Mouse (Mus musculus): ENCODE data around the gene Siah1a.

Gene Siah1a

DNA sequence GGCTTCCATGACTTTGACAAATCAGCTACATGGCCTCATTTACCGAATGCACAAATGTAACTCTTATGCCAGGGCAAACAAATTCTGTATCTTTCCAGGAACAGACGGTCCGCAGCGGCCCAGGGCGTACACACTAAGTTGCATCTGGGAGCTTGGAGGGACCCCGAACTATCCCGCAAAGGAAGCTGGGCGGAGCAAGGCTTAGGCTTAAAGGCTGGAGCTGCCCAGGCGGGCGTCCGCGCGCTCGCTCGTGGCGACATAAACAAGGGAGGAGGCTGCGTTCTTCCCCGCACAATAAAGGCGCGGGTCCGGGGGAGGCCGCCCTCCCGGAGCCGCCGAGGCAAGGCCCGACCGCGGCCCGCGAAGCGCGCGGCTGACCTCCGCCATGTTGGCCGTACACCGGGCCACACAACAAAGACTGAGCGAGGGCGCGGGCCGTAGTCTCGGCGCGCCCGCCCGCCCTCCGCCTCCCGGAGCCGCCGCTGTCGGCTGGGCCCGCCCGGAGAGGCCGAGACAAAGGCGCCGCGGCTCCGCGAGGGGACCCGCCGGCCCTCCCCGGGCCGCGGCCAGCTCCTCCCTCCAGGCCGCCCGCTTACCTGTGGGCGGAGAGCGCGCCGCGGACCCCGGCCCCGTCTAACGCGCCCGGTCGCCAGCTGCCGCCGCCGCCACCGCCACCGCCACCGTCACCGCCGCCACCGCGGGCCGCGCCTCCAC lies at the start of gene Siah1a, which contains the start of gene Gm10638:
TSS of gene Siah1a (minus strand) at position 714 of the 714 bp plus-strand sequence.
TSS of gene Gm10638 (plus strand) at position 479 of the 714 bp plus-strand sequence.
- peak; percentile 67 for DNase-seq

DNA sequence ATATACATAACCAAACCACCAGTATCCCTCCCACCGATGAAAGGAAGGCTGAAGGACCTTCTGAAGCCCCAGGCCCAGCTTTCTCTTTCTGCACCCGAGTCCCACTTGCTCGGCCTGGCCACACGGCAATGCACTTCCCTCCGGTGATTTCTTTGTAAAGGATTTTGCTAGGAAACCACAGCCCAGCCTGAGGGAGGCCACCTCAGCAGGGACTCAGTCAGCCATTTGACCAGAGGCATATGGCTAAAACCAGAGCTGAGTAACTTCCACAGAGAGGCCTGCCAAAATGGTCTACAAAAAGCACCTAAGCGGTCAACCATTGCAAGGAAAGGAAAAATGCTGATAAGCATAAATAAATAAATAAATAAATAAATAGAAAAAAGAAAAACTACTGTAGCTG lies 49.0 kb upstream of the Siah1a start:
- DNase-seq: no peak

DNA sequence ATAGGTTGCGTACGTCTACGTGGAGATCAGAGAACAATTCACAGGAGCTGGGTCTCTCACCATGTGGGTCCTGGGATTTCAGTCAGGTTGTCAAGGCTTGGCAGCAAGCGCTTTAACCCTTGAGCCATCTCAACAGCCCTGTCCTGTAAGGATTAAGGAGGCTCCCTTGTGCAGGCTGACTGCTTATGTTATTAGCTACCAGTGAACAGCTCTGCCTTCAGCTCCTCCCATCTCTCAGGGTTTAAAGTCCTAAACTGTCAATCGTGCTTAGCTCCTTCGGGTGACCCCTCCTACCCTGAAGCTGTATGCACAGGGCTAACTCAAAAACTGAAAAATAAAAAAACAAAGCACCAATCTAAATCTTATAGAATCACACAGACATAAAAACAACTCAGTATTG lies 45.8 kb upstream of the Siah1a start:
- no peak for DNase-seq

DNA sequence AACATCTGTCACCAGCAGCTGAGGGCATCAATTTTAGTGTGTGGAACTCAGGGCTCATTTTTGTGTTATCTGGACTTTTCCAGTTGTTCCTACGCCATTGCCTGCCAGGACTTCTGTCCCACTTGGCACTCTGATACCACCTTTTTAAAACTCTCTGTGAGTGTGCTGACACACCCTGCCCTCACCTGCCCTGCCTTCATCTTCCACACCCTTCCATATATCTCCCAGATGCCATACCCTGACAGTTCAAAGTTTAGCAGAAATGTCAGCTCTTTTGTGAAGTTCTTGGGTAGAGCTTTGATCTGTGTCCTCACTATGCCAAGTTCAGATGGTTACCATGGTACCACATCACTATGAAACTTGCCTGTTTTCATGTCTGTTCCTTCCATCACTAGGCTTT lies 43.8 kb upstream of the Siah1a start:
- DNase-seq: no peak

DNA sequence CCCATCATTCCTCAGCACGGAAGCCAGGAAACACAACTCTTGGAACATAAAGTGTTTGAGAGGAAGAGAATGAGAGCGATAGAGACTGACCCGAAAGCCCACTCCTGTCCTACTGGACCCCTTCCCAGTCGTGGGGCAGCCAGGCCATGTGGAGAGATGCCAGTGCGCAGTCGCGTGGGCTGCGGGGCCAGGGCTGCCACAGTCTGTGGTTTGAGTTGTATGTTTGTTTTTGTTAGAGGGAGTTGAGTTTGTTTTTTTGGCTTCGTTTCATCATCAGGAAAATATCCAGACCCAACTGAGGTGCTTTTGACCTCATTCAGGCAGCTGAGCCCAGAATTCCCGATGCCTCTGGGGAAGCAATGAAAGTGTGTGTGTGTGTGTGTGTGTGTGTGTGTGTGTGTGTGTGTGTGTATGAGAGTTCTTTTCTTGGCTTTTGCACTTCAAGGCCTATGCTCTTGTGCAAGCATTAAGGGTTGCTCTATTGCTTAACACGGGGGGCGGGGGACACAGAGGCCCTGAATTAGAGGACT lies 42.2 kb upstream of the Siah1a start:
- no peak for DNase-seq

DNA sequence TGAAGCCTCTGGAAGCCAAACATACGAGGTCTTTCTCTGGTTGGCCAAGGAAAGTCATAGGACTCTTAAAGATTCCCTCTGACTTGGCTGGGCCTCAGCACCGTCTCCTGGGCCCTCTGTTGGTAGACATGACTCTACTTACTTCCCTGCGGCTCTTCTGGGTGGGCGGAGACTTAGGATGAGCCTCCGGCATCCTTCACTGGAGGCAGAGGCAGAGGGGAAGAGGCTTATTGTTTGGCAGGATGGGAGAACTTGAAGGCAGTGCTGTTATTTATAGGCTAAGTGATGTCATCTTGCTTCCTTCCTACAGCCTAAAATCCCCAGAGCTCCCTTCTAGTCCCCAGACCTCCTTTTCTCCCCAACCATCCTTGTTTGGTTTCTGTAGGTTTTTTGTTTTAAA lies 40.8 kb upstream of the Siah1a start:
- DNase-seq: no peak

DNA sequence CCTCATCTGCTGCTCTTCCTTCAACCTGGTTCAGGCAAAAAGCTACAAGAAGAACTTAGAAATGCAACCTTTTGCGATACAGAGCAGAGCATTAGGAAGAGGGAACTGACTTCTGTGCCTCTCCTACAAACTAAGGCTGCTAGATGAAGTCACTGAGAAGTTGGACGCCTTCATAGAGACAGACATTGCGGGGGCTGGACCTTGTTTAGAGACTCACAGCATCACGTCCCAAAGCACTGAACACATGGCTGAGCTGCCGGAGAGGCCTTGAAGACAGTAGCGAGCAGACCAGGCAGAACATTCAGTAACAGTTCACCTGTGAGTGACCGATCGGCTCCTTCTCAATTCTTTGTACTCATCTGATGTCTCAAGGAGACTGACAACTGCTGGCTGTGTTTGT lies 35.4 kb upstream of the Siah1a start:
- no peak for DNase-seq

DNA sequence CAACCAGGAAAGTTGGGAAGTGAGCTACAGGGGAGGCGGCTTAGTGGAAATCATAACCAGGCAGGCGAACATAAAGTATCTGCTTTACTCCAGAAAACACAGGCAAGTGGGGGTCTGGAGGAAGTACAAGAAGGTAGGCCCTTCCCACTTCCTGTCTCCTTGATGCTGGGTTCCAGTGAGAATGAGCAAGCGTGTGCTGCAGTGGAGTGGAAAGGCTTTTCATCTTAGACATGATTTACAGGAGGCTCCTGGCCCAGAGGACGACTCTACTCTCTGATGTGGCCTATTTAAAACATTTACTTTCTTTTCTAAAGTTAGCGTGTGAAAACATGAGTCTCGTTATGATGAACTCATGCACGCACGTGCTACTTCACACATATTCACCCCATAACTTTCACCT lies 33.5 kb upstream of the Siah1a start:
- DNase-seq: no peak

DNA sequence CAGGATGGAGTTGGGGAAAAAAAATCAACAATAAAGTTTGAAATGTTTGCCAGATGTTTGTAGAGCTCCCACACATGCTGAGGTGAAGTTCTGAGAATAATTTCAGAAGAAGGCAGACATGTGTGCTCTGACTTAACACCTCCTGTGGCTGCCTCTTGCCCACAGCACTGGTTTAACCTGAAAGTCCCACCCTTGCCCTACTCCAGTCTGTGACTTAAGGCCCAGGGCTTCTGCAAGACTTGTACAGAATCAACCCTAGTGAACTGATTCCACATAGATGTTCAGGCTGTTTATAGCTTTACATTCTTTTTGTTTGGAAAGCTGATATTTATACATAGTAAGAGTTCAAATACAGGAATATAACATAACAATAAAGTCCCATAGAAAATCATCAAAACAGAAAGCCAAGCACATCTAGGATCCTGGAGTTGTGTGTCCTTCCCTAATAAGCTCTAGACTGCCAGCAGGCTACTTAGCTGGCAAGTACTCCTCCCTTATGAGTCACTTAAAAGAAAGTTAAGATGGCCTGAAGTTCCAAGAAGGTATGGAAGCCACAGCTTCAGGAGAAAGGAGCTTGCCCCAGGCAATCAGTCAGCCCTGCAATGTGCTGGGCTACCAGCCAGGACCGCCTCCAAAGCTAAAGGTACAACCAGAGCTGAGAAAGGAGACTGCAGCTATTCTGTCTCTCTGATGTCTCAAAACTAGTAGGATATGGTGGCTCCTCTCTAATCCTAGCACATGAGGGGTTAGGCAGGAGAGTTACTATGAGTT lies 24.4 kb upstream of the Siah1a start:
- DNase-seq: no peak

DNA sequence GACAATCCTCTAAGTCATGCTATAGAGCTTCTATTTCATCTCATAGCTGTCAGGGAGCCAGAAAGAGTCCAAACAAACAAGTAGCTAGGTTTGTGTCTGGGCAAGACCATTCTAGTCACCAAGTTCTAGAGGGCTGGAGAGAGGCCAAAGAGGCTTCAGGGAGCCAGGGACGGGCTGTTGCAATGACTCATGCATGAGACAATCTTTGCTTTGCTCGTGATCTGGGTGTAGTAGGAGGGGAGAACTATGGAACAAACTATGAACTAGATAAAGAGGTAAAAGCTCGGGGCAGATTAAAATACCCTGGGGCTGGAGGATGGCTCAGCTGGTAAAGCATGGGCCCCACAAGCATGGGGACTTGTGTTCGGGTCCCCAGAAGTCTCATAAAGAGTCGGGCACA lies 22.8 kb upstream of the Siah1a start:
- no peak for DNase-seq

DNA sequence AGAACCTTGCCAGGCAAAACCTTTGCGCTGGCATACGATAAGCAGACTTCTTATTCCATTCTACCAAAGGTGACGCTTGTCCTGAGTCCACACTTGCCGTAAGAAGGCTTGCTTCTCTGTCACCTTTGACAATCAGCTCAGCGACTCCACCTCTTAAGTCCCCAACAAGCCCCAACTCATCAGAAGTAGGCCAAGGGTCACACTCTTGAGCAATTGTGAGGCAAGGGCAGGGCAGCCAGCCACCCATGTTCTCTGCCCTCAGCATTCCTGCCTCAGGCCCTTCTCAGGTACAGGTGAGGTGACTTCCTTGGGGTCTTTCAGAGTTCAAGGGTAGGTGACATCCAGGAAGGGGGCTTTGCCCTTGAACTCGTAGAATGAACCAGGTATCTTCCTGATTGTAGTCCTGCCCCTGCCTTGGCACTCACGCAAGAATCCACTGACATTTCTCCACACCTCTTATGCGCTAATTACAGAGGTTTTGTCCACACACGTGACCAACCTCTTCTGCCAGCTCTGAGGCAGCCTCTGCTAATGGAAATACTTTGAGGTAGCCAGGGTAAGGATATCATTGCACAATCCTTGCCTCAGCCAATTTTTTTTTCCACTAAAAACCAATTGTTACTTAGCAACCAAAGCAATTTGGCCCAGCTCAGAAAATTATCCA lies 20.9 kb upstream of the Siah1a start:
- no peak for DNase-seq

DNA sequence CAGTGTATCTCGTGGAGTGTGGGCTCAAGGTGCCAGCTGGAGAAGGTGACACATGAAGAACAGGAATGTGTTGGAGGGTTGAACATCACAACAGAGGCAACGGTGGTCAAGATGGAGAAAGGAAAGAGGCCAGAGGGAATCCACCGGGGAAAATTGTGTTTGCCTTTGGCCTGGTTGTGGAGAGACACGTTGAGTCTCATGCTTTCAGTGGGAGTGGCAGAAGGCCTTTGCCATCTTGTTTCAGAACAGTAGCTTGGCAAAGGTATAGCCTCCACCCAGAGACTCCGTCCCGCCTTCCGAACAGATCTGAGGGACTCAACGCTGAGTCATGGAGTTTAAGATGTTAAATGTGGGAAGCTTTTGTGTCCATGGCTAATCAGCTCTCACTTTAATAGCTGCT lies 19.9 kb upstream of the Siah1a start:
- no peak for DNase-seq

DNA sequence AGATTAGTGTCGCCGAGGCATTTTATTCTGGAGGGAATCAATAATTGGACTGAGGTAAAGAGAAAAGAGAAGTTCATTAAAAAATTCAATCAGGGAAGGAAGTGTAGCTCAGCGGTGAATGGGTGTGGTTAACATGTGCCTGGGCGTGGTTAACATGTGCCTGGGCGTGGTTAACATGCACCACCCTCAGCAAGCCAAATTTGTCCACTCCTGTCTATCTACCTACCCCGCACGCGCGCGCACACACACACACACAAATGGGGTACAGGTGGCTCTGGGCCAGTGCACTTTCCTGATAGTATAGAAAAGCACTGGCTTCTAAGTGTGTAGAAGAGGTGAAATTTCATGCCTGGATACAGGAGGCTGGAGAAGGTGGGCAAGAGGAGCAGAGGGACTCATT lies 19.4 kb upstream of the Siah1a start:
- no peak for DNase-seq

DNA sequence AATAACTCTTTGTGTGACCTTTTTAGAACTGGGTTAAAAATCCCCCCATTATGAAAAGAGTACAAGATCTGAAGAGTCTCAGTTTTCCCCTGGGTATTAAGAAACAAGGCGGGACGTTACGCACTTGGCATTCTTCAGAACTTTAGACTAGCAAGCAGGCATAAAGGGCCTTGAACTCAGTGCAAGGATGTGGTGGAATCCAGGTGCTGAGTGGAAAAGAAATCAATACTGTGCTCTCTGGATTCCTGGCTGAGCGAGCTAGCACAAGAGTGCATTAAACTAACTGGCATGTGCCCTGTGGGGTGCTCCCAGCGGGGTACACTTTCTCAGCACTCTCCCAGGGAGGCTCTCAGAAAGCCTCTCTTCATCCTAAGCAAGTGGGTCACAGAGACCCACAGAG lies 17.1 kb upstream of the Siah1a start:
- DNase-seq: no peak

DNA sequence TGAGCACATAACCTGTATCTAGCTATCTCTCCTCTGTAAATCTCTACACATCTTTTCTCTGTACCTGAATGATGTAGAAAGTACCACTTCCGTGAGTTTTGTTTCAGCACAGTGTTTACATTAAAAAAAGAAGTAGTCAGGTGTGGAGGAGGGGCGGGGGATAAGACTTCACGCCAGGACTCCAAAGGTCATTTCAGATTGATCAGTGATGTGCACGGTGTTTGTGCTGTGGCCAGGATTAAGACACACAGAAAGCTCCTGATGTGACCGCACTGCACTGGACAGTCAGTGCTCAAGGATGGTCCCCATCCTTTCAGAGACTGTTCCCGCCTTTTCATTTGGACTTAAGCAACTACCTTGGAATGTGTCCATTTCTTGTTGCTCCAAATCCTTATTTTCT lies 15.0 kb upstream of the Siah1a start:
- no peak for DNase-seq

DNA sequence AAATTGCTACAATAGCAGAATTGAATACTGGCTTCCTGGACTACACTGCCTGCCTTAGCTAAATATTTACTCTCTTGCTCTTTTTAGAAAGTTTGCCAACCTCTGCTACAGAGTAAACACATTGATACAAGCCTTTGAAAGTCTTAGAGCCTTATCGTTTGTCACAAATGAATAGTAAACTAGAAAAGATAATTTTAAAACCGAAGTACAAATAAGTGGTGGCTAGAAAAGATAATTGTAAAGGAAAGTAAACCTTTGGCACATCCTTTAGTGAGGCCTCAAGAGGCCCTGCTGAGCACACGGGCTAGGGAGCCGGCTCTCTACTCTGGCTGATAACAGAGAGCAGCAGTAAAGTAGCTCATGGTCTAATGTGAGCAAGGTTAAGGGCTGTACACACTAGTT lies 13.4 kb upstream of the Siah1a start:
- DNase-seq: no peak

DNA sequence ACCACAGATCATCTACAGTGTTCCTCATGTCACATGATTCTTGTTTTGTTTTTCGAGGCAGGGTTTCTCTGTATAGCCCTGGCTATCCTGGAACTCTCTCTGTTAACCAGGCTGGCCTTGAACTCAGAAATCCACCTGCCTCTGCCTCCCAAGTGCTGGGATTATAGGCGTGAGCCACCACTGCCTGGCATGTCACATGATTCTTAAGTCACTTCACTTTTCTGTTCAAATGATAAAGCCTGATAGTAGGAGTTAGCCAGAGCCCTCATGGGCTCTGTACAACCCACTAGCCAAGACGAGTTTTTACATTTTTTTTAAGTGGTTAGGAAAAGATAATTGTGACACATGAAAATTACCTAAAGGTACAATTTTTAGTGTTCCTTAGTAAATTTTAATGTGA lies 12.9 kb upstream of the Siah1a start:
- DNase-seq: no peak

DNA sequence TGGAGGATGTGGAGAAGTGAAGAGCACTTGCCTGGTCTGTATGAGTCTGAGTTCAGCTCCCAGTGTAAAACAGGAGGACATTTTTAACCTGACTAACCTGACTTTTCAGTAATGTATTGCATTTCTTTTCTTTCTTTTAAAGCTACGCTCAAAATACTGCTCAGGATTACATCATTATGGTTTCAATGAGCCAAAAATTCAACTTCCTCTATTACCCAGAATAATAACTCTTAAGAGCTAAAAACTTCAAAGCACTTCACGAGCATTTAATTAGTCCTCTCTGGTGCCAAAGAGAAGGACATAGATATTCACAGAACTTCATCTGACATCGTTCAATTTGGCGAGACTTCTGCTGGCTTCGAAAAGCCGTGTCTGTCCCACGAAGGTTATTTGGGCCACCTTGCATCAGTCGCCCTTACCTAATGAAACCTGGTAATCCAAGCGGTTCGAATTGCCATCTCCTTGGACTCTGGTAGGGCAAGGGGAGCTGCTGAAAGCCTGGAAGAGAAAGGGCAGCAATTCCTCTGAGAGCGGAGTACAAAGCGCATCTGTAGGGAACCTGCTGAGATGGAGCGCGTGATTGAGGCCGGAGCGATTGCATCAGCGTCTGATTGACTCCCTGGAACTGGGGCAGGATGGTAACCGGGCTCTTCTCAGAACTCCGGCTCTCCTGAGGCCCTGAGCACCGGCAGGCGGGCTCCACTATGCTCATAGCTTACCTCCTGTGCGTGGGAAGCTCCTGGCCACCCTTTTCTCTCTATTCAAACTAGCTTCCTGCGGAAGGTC lies 11.4 kb upstream of the Siah1a start:
- DNase-seq: no peak

DNA sequence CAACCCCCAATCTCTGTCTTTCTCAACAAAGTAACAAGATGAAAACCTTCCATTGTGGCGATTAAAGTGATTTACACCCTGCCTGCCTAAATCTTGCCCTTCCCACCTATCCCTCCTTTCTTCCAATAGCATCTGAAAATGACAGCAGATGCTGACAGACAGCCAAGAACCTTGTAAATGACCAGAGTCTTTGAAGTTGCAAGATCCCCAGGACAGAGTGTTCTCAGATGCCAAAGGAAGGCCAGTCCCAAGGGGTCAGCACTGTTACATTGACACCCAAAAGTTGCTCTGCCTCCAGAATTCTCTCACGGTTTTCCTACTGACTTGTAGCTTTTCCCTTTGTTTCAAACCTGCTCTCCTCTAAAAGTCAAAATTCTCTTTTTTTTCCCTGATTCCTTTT lies 4.1 kb upstream of the Siah1a start:
- no peak for DNase-seq

DNA sequence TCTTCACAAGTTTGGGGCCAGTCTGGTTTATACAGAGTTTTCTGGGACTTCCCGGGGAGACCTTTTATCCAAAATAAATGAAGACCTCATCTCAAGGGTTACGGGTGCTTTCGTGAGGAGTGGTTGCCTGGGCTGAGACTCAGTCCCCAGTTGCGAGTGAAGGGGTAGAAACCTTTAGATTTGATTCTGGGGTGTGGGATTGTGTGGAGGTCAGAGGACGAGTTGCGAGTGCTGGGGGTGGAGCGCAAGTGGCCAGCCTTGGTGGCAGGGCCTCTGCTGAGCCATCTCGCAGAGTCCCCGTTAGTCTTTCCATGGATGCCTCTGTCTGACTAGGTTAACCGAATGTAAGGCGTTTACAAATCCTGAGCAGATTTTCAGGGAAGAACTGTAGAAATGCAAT lies 777 bp upstream of the Siah1a start:
- DNase-seq: no peak

DNA sequence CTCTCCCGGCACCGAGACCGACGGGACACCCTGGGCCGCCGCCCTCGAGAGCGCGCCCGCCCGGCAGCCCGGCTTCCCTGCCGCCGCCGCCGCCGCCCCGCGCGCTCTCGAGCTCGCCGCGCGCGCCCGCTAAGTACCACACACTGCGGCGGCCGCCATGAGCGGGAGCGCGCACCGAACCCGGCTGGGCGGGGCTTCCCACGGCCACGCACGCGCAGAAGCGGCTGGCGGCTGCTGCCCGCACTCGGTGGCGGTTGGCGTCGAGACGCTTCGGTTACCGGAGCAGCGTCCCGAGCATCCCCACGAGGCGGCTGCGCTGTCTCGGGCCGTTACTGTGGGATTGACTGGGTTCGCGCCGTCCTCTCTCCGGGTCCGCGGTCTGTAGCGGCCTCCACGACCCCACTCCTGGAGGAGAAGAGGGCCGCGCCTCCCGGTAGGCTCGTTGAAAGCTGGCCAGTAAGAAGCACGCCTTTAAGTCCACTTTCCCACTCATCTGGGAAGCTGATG lies 254 bp upstream of the Siah1a start:
- peak; percentile 93 for DNase-seq

DNA sequence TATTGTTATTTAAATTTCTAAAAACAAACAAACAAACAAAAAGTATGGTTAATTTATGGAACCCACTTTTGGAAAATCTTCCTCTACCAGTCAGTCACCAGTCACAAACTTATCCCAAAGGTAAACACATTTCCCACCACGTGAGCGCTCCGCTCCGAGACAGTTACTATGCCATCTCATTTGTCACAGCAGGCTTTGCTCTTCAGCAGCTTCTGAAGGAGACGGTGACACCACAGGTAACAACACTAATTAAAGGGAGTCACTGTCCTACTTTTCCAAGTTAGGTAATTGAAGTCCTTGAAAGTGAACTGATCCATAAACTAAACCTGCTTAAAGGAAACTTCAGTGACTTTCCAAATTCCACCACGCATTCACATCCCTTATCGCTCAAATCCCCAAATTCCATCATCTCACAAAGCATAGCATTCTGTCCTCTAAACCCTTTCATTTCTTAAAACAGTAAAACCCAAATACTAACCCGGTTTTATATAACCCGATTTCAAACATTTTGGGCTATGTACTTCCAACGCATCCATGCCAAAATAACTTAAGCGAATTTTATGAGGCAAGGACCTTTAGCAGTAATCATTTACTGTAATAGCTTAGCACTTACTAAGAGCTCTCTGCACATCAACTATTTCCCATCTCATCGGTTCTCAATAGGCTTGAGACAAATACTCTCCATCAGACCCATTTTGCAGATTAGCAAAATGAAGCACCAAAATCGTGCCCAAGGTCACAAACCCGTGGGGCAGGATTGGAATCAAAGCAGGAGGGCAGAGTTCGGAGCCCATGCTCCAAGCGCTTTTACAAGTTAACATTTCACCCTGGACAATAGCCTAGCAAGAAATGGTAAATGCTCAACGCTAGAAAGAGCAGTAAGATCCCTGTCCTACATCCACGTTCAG lies 1.2 kb downstream of the Siah1a start:
- DNase-seq: peak; percentile 39

All from cerebellum, adult 9-10 months (tissue).